Mouse (Mus musculus): ENCODE measurements at regions not wholly inside any gene's neighbourhood (a gene's known extent, or its start where the extent isn't known, plus 50 kb on each side); places are given as distances from the start of the nearest gene placed in this dataset.
"Not testable (repeated sequence)": the region's sequence is repeated elsewhere in the genome, so short reads cannot be mapped to it uniquely, and the experiment has no call there.

GRCm38 (mm10) chr7:70300516-70300915, 66.0 kb downstream of the Nr2f2 start:
- DNase-seq, result no peak

- no peak for DNase-seq
Observed at GRCm38 (mm10) chr7:70291431-70291830, 75.1 kb downstream of the Nr2f2 start.

GRCm38 (mm10) chr7:70290733-70291320, 75.7 kb downstream of the Nr2f2 start:
- no peak for DNase-seq

- DNase-seq, result no peak
Observed at GRCm38 (mm10) chr7:70290277-70290676, 76.3 kb downstream of the Nr2f2 start.

- DNase-seq, result no peak
Observed at GRCm38 (mm10) chr7:70288621-70289020, 77.9 kb downstream of the Nr2f2 start.

GRCm38 (mm10) chr7:70287891-70288421, 78.6 kb downstream of the Nr2f2 start:
- no peak for DNase-seq

GRCm38 (mm10) chr7:70286836-70287355, 79.6 kb downstream of the Nr2f2 start:
- no peak for DNase-seq

- DNase-seq, result no peak
Observed at GRCm38 (mm10) chr7:70285344-70285743, 81.2 kb downstream of the Nr2f2 start.

GRCm38 (mm10) chr7:70283836-70284235, 82.7 kb downstream of the Nr2f2 start:
- no peak for DNase-seq

- DNase-seq, result no peak
Observed at GRCm38 (mm10) chr7:70283166-70283565, 83.4 kb downstream of the Nr2f2 start.

- DNase-seq, result no peak
Observed at GRCm38 (mm10) chr7:70281891-70282515, 84.5 kb downstream of the Nr2f2 start.

- DNase-seq, result no peak
Observed at GRCm38 (mm10) chr7:70281381-70281750, 85.2 kb downstream of the Nr2f2 start.

- DNase-seq, result no peak
Observed at GRCm38 (mm10) chr7:70280643-70281380, 85.7 kb downstream of the Nr2f2 start.

- DNase-seq, result no peak
Observed at GRCm38 (mm10) chr7:70279927-70280642, 86.5 kb downstream of the Nr2f2 start.

GRCm38 (mm10) chr7:70279101-70279500, 87.4 kb downstream of the Nr2f2 start:
- no peak for DNase-seq

- DNase-seq, result no peak
Observed at GRCm38 (mm10) chr7:70276078-70276477, 90.5 kb downstream of the Nr2f2 start.

GRCm38 (mm10) chr7:70274312-70274711, 92.2 kb downstream of the Nr2f2 start:
- no peak for DNase-seq

- DNase-seq, result no peak
Observed at GRCm38 (mm10) chr7:70267075-70267474, 99.5 kb downstream of the Nr2f2 start.

- DNase-seq, result no peak
Observed at GRCm38 (mm10) chr7:70256806-70257205, 109.7 kb downstream of the Nr2f2 start.

- DNase-seq, result no peak
Observed at GRCm38 (mm10) chr7:70255072-70255471, 111.5 kb downstream of the Nr2f2 start.

- DNase-seq, result no peak
Observed at GRCm38 (mm10) chr7:70253275-70253674, 113.3 kb downstream of the Nr2f2 start.

- DNase-seq, result not testable (repeated sequence)
Observed at GRCm38 (mm10) chr7:70239059-70239458, 127.5 kb downstream of the Nr2f2 start.

GRCm38 (mm10) chr7:70219310-70219709, 147.2 kb downstream of the Nr2f2 start:
- DNase-seq, result no peak

All from thymus, postnatal 4 days (tissue).